Mouse (Mus musculus) cerebellum, postnatal 10 days (tissue): ENCODE data around the gene Zfp282.
A peak's percentile ranks its signal among the peaks of the same experiment; 100 is the strongest.

Source experiments
- DNase-seq, 2 experiments: peaks; one replicate each; pipeline ENCODE4 v3.0.0; 2021; ENCODE audit warnings: mixed read lengths in 2 of 2

The Zfp282 gene

DNA sequence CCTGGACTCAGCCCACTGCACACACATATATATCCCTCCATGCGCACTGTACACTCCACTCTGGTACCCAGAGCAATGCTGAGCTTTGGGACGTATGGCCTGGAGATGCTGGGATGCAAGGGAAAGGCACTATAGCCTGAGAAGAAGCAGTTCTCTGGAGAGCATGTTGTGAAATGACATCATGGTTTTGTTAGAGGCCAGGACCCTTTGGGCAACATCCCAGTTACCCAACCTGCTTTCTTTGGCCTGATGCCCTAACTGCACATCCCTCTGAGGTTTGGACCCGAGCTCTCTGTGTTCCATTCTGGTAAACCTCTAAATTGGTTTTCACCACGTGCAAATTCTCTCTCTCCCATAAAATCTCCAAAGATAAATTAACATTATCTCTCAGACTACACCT lies 26.6 kb downstream of the Zfp282 start:
- DNase-seq, result peak; percentile 81 to 85

DNA sequence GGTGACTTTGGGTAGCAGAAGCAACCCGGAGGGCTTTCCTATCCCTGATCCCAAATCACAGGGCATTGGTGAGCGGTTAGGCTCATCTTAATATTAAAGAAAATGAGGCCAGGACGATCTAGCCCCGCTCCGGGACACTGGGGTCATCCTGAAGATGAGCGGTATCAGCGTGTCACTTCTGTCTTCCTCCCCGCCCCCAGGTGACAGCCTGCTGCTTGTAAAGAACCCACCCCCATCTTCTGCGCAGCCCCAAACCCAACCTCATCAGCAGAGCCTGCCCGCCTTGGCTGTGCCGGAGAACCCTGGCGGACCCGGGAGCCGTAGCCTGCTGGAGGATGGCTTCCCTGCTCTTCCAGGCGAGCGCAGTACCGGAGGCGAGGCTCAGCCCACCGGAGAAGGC lies 27.4 kb downstream of the Zfp282 start:
- no peak for DNase-seq

DNA sequence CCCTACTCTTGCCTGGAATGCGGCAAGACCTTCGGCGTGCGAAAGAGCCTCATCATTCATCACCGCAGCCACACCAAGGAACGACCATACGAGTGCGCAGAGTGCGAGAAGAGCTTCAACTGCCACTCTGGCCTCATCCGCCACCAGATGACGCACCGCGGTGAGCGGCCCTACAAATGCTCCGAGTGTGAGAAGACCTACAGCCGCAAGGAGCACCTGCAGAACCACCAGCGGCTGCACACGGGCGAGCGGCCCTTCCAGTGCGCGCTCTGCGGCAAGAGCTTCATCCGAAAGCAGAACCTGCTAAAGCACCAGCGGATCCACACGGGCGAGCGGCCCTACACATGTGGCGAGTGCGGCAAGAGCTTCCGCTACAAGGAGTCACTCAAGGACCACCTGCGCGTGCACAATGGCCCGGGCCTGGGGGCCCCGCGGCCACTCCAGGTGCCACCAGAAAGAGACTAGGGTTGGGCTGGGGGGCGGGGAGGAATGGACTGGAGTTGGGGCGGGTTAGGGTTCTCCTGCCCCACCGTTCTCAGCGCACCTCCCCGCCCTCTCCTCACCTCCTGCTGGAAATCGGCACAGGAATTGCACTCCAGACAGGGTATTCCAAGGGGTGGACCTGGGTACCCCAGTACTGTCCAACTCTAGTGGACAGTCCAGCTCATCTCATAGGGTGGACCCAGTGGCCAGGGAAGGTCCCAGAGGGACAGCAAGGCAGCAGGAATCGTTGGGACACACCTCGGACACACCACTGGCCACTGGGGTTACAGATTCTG lies 28.1 kb downstream of the Zfp282 start:
- DNase-seq, result no peak

DNA sequence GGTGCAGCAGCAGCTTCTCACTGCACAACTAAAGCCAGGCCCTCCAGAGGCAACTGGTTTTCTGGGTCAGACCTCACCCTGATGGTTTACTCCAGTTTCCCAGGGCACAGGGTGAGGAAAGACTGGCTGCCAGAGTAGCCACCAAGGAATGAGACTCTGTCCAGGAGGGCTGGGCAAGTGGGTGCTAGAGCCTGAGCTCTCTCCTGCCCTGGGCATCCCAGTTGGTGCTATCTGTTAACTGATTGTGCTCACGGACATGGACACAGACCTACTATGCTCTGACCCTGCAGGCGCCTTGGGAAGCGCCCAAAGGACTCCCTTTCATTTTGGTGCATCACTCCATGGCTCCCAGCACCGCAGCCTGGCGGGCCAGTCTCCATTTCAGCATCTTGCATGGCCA lies 29.3 kb downstream of the Zfp282 start:
- DNase-seq, result no peak

DNA sequence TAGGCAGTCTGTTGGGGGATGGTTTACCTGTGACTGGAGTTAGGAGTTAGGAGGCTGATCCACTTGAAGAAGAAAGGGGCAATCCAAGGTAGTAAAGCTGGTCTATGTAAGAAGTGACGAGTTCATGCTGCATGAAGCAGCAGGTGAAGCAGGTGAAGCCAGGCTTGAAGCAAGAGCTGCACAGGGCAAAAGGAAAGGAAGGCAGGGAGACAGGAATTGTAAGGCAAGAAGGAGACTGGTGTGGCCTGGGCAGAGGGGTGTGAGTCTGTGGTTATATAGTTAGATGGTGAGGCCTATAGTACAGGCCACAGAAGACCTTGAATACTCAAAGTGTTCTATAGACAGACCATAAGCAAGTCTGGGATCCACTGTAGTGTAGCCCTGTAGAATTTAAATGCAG lies 32.0 kb downstream of the Zfp282 start:
- DNase-seq, result no peak

DNA sequence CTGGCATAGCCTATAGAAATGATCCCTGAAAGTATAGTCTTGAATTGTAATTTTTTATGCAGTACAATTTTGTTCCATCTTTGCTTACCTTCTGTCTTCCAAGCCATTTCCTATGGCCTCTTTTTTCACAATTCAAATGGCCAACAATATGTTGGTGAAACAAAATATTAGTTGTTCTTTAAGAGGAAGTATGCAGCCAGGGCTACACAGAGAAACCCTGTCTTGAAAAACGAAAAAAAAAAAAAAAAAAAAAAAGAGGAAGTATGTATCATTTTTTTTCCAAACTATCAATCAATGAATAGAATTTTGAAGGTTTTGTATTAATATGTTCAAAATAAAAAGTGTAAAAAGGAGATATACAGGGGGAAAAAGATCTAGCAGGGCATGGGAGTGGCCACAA lies 34.6 kb downstream of the Zfp282 start:
- no peak for DNase-seq

DNA sequence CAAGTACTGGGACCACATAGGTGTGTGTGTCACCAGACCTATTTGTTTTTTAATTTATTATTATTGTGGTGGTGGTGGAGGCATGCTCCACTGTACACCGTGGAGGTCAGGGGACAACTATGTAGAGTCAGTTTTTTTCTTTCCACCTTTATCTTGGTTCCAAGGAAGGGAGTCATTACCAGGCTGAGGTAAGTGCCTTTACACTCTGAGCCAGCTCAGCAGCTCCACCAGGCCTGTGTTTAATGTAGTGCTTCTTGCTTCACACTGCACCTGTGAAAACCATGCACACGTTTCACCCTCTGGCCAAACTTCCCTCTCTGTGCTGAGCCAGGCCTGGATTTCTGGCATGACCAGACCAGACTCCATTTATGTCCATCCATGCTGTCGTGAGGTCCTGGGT lies 36.0 kb downstream of the Zfp282 start:
- DNase-seq, result no peak

DNA sequence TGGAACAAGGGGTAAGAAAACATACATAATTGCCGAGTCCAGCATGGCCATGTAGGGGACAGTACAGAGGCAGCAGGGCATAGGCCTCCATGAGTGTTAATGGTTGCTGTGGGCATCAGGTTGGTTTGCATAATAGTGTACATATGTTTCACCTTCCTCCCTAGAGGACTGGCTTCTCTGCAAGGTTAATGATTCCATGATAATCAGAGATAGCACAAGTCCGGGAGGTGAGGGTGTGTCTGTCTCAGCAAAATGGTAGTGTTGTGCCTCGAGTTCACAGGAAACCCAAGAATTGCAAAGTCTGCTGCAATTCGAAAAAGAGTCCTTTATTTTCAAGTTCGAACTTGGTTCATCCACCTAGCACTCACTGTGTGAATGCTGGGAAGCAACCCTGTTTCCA lies 40.0 kb downstream of the Zfp282 start:
- DNase-seq, result no peak

DNA sequence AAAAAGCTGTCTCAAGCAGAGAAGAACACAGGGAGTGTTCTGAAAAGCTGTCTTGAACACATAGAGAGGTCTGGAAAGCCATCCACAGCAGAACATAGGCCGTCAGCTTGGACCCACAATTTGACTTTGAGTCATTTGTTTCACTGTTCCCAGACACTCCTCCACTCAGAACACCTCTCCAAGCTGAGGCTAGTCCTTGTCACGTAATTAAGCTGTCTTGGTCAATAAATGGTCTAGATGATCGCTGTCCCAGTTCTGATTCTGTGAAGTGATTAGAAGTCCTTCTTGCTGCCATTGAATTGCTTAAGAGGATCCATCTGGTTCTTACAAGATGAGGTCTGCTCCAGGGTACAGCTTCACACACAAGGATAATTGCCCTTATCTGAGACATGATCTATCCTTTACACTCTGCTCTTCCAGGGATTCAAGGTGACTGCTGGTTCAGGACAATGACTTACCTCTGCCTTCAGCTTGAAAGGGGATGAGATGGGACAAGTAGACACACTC lies 41.8 kb downstream of the Zfp282 start:
- DNase-seq, result no peak

DNA sequence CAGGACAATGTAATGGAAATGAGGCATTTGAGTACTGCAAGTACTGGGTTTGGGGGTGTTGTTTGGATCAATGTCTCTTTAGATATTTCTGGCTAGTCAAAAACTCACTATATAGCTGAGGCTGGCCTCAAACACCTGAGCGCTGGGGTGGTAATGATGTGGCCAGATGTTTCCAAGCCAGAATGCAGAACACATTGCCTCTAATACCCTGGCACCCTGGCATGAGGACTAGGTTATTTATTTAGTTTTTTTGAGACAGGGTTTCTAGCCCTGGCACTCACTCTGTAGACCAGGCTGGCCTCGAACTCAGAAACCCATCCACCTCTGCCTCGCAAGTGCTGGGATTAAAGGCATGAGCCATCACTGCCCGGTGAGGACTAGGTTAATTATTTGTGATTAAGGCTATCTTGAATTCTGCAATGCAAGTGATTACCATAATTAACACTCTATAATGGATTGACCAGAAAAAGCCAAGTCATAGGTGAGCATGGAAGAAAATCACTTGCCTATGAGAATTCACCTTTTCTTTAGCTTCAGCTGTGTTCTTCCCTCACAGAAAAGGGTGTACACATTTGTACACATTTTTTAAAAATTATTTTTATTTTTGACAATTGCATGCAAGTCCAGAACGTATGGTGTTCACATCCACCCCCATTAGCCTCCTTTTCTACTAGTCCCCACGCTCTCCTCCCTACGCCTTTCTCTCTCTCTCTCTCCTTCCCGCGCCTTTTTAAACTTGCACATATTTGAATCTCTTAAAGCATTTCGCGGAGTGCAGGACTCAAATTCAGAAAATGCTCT lies 42.8 kb downstream of the Zfp282 start:
- DNase-seq, result no peak

DNA sequence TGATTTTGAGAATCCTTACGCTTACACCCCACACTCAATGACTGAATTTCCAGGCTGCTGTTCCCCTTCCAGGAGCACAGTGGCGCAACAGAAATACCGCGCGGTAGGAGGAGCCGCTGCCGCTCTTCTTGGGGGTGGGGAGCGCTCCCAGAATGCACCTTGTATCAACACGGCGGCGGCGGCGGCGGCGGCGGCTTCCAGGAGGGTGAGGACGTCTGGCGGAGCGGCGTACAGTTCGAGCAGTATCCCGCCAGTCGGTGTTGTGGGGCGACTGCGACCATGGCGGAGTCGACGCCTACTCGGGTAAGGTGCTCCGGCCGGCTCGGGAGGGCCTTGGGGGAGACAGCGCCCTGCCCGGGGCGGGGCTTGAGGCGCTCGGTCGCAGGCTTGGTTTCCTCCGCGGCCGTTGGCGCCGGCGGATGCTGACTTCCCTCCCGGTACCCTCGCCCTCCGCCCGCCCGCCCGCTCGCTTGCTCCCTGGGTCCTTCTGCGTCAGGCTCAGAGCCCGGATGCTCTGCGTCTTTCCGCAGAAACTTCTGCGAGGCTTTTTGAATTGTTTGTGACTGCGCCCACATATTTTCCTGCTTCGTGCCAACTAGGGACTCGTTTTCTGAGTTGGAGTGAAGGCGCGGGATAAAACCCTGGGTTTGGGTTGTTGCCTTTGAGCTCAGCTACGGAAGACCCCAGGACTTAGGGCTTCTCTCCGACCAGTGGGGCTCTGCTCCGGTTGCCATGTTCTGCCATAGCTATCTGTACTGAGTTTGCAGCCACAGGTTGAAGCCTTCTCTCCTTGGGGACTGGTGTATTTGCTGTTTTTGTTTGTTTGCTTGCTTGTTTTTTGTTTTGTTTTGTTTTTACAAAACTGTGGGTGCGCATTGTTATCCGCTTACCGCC lies 43.7 kb downstream of the Zfp282 start, which contains the start of gene Zfp212:
Zfp212 (plus strand) TSS at position 30 of the 894 bp plus-strand sequence.
- peak; percentile 92 to 94 for DNase-seq

DNA sequence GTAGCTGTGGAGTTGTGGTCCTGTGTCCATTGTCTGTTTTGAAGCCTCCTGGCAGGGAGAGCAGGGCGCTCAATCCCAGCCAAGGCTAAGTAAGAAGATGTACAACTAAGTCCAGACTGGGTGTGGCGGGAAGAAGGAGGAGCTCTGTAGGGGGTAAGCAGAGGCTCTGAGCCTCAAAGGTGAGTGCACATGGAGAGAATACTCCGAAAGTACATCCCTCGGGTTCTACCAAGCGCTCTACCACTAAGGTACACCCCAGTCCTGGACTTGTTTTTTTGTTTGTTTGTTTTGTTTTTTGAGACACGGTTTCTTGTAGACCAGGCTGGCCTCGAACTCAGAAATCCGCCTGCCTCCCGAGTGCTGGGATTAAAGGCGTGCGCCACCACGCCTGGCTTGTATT lies 65.5 kb downstream of the Zfp282 start:
- DNase-seq, result no peak

DNA sequence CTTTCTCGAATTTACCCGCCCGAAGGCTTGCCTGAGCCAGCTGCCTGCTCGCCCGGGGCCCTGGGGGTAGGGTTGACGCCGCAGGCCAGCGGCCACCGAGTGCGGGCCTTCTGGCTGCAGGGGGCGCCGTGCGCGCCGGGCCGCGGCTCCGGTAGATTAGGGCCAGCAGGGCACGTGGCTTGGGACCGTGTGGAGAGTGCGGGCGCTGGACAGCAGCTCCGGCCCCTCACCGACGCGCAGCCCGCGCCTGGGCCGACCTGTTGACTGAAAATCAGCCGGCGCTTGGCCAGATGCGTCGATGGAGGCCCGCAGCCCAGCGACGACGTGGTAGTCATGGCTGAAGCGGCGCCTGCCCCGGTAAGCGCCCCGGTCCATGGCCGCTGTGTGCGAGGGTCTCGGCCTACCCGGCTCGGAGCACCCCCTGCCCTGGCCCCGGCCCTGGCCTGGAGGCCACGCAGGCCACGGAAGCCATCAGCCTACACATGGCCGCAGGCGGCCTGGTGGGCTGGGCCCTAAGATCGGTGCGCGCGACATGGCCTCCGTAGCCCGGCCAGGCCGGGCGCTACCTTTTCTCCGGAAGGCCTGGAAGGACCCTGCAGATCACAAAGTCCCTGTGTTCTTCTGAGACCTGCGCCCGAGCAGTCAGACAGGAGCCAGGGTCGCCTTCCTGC lies 66.2 kb downstream of the Zfp282 start:
- peak; percentile 66 to 75 for DNase-seq

DNA sequence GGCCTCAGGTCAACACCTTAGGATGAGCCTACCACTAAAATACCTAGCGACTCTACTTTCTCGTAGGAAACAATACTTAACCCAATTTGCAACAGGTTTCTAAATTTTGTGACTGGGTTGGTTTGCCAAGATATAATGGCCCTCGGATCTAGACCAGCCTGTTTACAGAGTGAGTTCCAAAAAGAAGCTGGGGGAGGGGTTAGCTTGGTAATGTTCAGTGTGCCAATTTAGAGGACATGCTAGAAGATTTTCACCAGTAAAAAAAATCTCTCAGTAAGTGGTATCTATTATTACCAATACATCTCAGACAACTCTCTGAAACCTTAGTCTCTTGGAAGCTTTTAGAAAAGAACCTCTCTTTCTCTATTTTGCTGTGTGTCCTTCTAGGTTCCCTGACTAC lies 66.7 kb downstream of the Zfp282 start:
- DNase-seq, result no peak

DNA sequence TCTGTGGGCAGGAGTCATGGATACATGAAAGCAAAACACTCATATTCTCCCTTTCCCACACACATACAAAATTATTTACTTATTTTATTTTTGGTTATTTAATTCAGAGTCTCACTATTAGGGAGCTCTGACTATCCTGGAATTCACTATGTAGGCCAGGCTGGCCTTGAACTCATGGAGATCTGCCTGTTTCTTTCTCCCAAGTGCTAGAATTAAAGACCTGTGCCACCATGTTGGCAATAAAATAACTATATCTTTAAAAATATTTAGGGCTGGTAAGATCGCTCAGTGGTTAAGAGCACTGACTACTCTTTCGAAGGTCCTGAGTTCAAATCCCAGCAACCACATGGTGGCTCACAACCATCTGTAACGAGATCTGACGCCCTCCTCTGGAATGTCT lies 70.4 kb downstream of the Zfp282 start:
- no peak for DNase-seq

DNA sequence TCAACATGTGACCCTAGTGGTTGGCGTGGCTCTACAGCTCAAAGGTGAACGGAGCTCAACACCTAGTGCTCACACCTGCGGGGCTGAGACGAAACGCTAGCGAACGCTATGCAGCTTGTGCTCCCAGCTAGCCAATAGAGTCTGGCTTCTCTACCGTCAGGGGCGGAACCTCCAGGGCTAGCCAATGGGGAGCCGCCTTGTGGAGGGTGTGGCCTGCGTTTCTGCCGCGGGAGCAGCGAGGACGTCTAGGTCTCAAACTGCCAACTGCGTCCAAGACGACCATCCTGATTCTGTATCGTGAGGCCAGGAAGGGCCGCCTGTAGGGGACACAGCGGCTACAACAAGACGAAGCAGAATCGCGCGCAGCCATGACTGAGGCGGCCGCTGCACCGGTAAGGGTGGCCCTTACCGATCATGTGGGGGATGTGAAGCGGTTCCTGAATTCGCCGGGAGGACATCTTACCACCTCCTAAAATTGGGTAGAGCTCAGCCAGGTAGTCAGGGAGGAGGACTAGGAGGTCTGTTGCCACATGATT lies 76.3 kb downstream of the Zfp282 start, which contains the start of gene Zfp956:
Zfp956 (plus strand) TSS at position 200 of the 536 bp plus-strand sequence.
- DNase-seq, result peak; percentile 97 to 98

DNA sequence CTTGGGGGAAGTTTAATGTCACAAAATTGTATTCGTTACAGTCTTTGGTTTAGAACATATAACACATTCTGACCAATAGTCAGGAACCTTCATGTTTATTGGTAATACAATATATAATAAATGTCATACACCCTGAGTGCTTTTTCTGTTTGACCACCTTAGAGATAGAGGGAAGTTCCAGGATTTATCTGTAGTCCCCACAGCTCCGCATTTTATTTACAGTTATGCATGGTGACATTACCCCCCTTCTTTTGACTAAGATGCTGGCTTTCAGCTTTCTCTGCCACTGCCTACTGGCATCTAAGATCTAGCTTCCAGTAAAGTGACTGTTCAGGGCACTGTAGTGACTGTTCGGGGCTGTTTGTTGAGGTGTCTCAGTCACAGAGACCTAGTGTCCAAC lies 77.4 kb downstream of the Zfp282 start:
- DNase-seq, result no peak

DNA sequence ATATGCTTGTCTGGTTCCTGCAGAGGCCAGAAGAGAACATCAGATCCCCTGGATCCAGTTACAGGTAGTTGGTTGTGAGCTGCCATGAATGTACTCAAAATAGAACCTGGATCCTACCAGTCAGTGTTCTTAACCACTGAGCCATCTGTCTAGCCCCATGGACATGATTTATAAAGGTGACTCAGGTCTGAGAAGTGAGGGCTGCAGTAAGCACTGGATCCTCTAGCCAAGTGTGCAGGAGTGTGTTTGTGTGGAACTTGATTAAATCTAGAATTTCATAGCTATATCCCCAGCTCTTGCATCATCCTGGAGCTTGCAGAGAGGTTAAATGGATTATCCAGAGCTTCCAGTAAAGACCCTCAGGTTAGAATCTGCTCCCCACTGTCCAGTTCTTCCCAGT lies 80.8 kb downstream of the Zfp282 start:
- no peak for DNase-seq
